Mouse (Mus musculus) heart, postnatal 0 days (tissue): ENCODE measurements around the gene Kif1b. TPM values are rescaled to one million over a fixed set of nuclear protein-coding genes. Genes with fewer than 3 reads are reported as not detected.

Experiments used
- ATAC-seq: fragments of 200-750 bp; cut with Nextera tagmentation; 2 replicates; pipeline ENCODE4 v1.8.0; 2017; ENCODE audit warnings: low read depth, moderate number of reproducible peaks, moderate library complexity; ENCODE audit not compliant: insufficient read depth
- DNase-seq: peaks from one replicate; pipeline ENCODE4 v3.0.0-alpha.2; 2016; ENCODE audit warnings: low spot score
- H3K27ac ChIP-seq: fragments of 300-500 bp; sonication (generic); 2 replicates; pipeline ENCODE4 v1.5.1; 2014; ENCODE audit warnings: low read depth, mild to moderate bottlenecking
- H3K27me3 ChIP-seq: fragments of 300-500 bp; sonication (generic); 2 replicates; pipeline ENCODE4 v1.6.1; 2014; ENCODE audit warnings: low read length, mixed read lengths; ENCODE audit not compliant: control insufficient read depth, insufficient read depth
- H3K36me3 ChIP-seq: fragments of 300-500 bp; sonication (generic); replicated peaks from 2 replicates; pipeline ENCODE4 v1.6.1; 2014; ENCODE audit warnings: low read length, mixed read lengths; ENCODE audit not compliant: control insufficient read depth, insufficient read depth
- H3K4me1 ChIP-seq: fragments of 300-500 bp; sonication (generic); 2 replicates; pipeline ENCODE4 v1.6.1; 2014; ENCODE audit warnings: antibody characterized with exemption; ENCODE audit not compliant: control insufficient read depth, insufficient read depth
- H3K4me2 ChIP-seq: fragments of 300-500 bp; sonication (generic); 2 replicates; pipeline ENCODE4 v1.6.1; 2014; ENCODE audit warnings: low read depth, mild to moderate bottlenecking, low read length, moderate library complexity
- H3K4me3 ChIP-seq: fragments of 300-500 bp; sonication (generic); 2 replicates; pipeline ENCODE4 v1.5.1; 2014; ENCODE audit warnings: low read depth, low read length
- H3K9ac ChIP-seq: fragments of 300-500 bp; sonication (generic); replicated peaks from 2 replicates; pipeline ENCODE4 v1.6.1; 2014; ENCODE audit warnings: low read depth, low read length, mixed read lengths
- H3K9me3 ChIP-seq: fragments of 300-500 bp; sonication (generic); replicated peaks from 2 replicates; pipeline ENCODE4 v1.6.1; 2016; ENCODE audit warnings: low read length; ENCODE audit not compliant: control insufficient read depth
- CTCF ChIP-seq: IDR thresholded peaks from 2 replicates; pipeline ENCODE4 v1.5.1; 2016; ENCODE audit warnings: antibody characterized with exemption, control low read depth, low read depth
- EP300 ChIP-seq: IDR thresholded peaks from 2 replicates; pipeline ENCODE4 v1.6.1; 2016; ENCODE audit warnings: antibody characterized with exemption, low read depth
- WGBS: fragments of 180-500 bp; shearing (Covaris S2); extraction: QIAGEN DNeasy Blood & Tissue Kit; methylation state at CpG from one replicate; pipeline ENCODE4 v1.1.7; 2014; 5-methylcytosine and 5-hydroxymethylcytosine counted together
- polyA plus RNA-seq: library from polyadenylated mRNA; unstranded; fragments of >200 nt; fragmentation: Nextera tagmentation; extraction: Ambion mirVana; gene quantifications from 2 replicates; pipeline ENCODE4 v1.2.1, GENCODE M21; 2015
- total RNA-seq: library from RNA; depleted of rRNA; stranded (reverse); fragments of >200 nt; gene quantifications from 2 replicates; pipeline ENCODE4 v1.2.3, GENCODE M21; 2014; ENCODE audit warnings: low replicate concordance

The Kif1b gene
- total and polyA plus RNA-seq, 2 experiments from 2014 or later: 45.0 to 63.3 TPM

DNA sequence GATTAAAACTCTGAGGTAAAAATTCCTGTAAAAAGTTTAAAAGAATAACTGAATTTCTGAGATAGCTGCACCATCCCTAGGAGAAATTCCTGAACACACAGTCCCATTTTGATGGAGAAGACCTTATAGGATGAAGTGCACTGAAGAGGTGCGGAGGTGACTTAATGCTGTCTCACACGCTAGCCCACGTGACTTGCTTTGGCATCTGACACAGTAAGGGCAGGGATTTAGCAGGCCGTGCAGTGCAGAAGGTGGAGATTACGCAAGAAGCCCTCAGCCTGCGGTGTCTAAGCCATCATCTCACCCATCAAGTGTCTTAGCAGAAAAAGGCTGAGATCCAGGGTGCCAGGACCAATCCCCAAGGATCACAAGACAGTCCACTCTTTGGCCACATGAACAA, 146.3 kb downstream of the Kif1b start:
- no peaks in the 10 kb centered on the region for H3K27me3 ChIP-seq
- no peak overlapping the region for H3K4me3 ChIP-seq
- TF ChIP-seq CTCF: no peak
- no peak for TF ChIP-seq EP300
- no peaks in the 10 kb centered on the region; the same call in 1 of the 2 replicates for H3K4me1 ChIP-seq
- H3K4me2 ChIP-seq: no peak overlapping the region
- H3K36me3 ChIP-seq: peaks cover 76% of the 10 kb centered on the region
- no peak for DNase-seq
- H3K9ac ChIP-seq: no peak overlapping the region
- H3K9me3 ChIP-seq: no peaks in the 10 kb centered on the region
- 91% methylated on average over 6 of the region's 6 CpGs for whole genome bisulfite sequencing
- ATAC-seq: no peak
- H3K27ac ChIP-seq: no peak overlapping the region

DNA sequence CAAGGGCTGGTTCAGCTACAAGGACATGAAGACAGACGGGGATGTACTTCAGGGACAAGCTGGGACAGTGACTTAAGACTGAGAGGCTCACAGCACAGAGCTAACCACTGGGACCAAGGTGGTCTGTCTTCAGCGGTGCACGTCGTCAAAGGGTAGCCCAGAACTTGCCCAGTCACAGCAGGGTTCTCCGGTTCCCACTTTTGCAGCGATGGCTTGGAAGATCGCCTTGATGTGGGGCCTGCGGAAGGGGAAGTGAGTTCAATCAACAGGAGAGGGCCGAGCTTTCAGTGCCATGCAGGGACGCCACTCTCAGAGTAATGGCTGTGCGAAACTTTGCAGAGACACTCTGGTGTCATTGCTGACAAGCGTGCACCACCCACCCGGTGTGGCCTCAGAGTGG, 147.6 kb downstream of the Kif1b start:
- Histone ChIP-seq H3K27ac (no peak overlapping the region), H3K27me3 (no peaks in the 10 kb centered on the region), H3K4me3 (no peak overlapping the region), H3K9me3 (no peaks in the 10 kb centered on the region), H3K4me1 (no peaks in the 10 kb centered on the region), H3K4me2 (no peak overlapping the region), H3K36me3 (peaks cover 89% of the 10 kb centered on the region), H3K9ac (no peak overlapping the region)
- TF ChIP-seq EP300 (no peak), CTCF (no peak)
- ATAC-seq: no peak
- no peak for DNase-seq
- 82% methylated on average over 13 of the region's 13 CpGs for WGBS

DNA sequence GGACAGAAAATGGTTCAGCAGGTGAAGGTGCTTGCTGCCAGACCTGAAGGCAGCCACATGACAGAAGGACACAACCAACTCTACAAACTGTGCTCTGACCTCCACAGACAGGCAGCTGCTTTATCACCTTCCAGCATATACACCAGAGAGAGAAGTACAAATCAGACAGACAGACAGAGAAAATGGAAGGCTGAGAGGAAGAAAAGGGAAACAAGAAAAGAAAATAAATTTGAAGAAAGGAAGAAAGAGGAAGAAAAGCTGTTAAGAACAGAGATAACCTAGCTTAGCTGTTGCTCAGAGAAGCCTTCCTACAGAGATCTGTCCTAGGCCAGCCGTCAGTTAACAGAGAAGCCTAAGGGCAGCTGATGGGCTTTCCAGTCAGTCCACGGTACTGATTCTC, 148.3 kb downstream of the Kif1b start:
- Histone ChIP-seq H3K4me3 (no peak overlapping the region), H3K27me3 (no peaks in the 10 kb centered on the region), H3K4me2 (no peak overlapping the region), H3K9ac (no peak overlapping the region), H3K4me1 (no peaks in the 10 kb centered on the region), H3K36me3 (peaks cover 96% of the 10 kb centered on the region), H3K9me3 (no peaks in the 10 kb centered on the region), H3K27ac (no peak overlapping the region)
- ATAC-seq (no peak), DNase-seq (no peak)
- no peak for TF ChIP-seq CTCF
- no peak for TF ChIP-seq EP300
- WGBS: 81% methylated on average over 2 of the region's 2 CpGs

DNA sequence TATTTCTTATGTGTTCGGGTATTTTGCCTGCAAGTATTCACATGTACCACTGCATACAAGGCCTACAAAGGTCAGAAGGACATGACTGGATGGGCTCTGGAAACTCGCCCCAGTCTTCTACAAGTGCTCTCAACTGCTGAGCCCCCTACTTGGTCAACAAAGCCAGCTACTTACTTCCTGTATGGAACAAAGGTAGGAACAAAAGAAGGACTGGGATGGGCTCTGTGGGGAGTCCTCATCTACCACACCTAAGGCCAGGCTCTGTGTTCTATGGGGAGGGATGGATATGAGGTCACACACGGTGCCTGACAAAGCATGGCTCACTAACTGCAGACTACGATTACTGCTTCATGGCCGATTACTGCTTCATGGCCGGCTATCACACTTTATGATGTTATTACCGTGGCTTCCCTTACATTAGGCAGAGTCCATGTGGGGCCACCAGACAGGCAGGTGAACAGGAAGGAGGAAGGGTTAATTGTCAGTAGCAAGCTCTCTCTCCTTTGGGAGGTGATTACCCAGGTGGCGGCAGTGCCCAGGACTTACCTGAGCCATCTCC, 150.0 kb downstream of the Kif1b start:
- no peaks in the 10 kb centered on the region for H3K27me3 ChIP-seq
- no peak overlapping the region for H3K4me2 ChIP-seq
- TF ChIP-seq CTCF (no peak), EP300 (no peak)
- H3K4me3 ChIP-seq: no peak overlapping the region
- no peaks in the 10 kb centered on the region for H3K9me3 ChIP-seq
- no peaks in the 10 kb centered on the region for H3K4me1 ChIP-seq
- H3K36me3 ChIP-seq: peaks cover 97% of the 10 kb centered on the region
- WGBS: 90% methylated on average over 8 of the region's 8 CpGs
- ATAC-seq (no peak), DNase-seq (no peak)
- H3K9ac ChIP-seq: no peak overlapping the region
- H3K27ac ChIP-seq: no peak overlapping the region

GRCm38 (mm10) chr4:149155711-149156110, 151.8 kb downstream of the Kif1b start:
- WGBS: 96% methylated on average over 6 of the region's 6 CpGs
- Histone ChIP-seq H3K4me3 (no peak overlapping the region), H3K27me3 (no peaks in the 10 kb centered on the region), H3K4me2 (no peak overlapping the region), H3K9me3 (no peaks in the 10 kb centered on the region), H3K27ac (no peak overlapping the region), H3K36me3 (peaks cover 98% of the 10 kb centered on the region), H3K4me1 (no peaks in the 10 kb centered on the region), H3K9ac (no peak overlapping the region)
- DNase-seq (no peak), ATAC-seq (no peak)
- no peak for TF ChIP-seq CTCF
- TF ChIP-seq EP300: no peak

DNA sequence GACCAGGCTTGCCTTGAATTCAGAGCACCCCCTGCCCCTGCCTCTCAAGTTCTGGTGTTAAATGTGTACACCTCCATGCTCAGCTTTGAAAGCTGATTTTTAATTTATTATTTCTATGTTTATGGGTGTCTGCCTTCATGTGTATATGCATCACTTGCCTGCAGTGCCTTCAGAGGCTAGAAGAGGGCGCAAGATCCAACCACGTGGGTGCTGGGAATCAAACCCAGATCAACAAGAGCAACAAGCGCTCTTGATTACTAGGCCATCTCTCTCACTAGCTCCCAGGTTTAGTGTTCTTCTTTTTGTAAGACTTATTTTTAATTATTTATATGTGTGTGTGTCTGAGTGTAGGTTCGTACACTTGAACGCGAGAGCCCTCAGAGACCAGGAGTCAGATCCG, 152.6 kb downstream of the Kif1b start:
- TF ChIP-seq CTCF (no peak), EP300 (no peak)
- no peak overlapping the region for H3K9ac ChIP-seq
- no peak overlapping the region for H3K27ac ChIP-seq
- 96% methylated on average over 7 of the region's 7 CpGs for whole genome bisulfite sequencing
- no peak overlapping the region for H3K4me2 ChIP-seq
- no peaks in the 10 kb centered on the region for H3K27me3 ChIP-seq
- peaks cover 99% of the 10 kb centered on the region for H3K36me3 ChIP-seq
- ATAC-seq: no peak
- H3K4me3 ChIP-seq: no peak overlapping the region
- H3K4me1 ChIP-seq: no peaks in the 10 kb centered on the region
- DNase-seq: no peak
- no peaks in the 10 kb centered on the region for H3K9me3 ChIP-seq
